Mouse (Mus musculus): ENCODE data around the gene Cenps.

- TF ChIP-seq CTCF (conservative IDR thresholded peaks at IDR 0.05 in 1 of 2, IDR thresholded peaks at IDR 0.05 in 1 of 2; ENCODE audit: low read depth in 2 of 2, low read length in 2 of 2) (no peak), BHLHE40 (IDR thresholded peaks at IDR 0.05; ENCODE audit: low read depth, low read length) (no peak)
These were observed 4.0 kb downstream of the Cenps start for GRCm38 (mm10) chr4:149133395-149133794.

Data from CH12.LX (cell line).